Mouse (Mus musculus) forebrain, embryonic 14.5 days (tissue): Measurements from ENCODE around the gene Shisa4. TPM values are rescaled to one million over a fixed set of nuclear protein-coding genes. Genes with fewer than 3 reads are reported as not detected.
A peak's percentile ranks its signal among the peaks of the same experiment; 100 is the strongest.
"Not testable (repeated sequence)": the region's sequence is repeated elsewhere in the genome, so short reads cannot be mapped to it uniquely, and the experiment has no call there.

Experiments
- ATAC-seq: fragments of 200-750 bp; cut with Nextera tagmentation; 2 replicates; pipeline ENCODE4 v1.8.0; 2017; ENCODE audit warnings: mild to moderate bottlenecking, moderate library complexity
- DNase-seq: peaks from one replicate; pipeline ENCODE4 v3.0.0-alpha.2; 2015; ENCODE audit warnings: low spot score
- H3K27ac ChIP-seq: fragments of 300-500 bp; sonication (generic); 2 replicates; pipeline ENCODE4 v1.5.1; 2014; ENCODE audit warnings: low read depth, mild to moderate bottlenecking, control low read depth, low read length, moderate library complexity
- H3K27me3 ChIP-seq: fragments of 300-500 bp; sonication (generic); replicated peaks from 2 replicates; pipeline ENCODE4 v1.6.1; 2014; ENCODE audit warnings: low read length, control low read depth, mixed read lengths; ENCODE audit not compliant: control insufficient read depth, insufficient read depth
- H3K36me3 ChIP-seq: fragments of 300-500 bp; sonication (generic); 2 replicates; pipeline ENCODE4 v1.6.1; 2014; ENCODE audit warnings: low read length, control low read depth; ENCODE audit not compliant: control insufficient read depth, insufficient read depth
- H3K4me1 ChIP-seq: fragments of 300-500 bp; sonication (generic); 2 replicates; pipeline ENCODE4 v1.6.1; 2014; ENCODE audit warnings: antibody characterized with exemption, low read length, control low read depth; ENCODE audit not compliant: control insufficient read depth, insufficient read depth
- H3K4me2 ChIP-seq: fragments of 300-500 bp; sonication (generic); 2 replicates; pipeline ENCODE4 v1.6.1; 2014; ENCODE audit warnings: mild to moderate bottlenecking, control low read depth, low read length
- H3K4me3 ChIP-seq: fragments of 300-500 bp; sonication (generic); 2 replicates; pipeline ENCODE4 v1.5.1; 2014; ENCODE audit warnings: low read depth, low read length, control low read depth
- H3K9ac ChIP-seq: fragments of 300-500 bp; sonication (generic); 2 replicates; pipeline ENCODE4 v1.6.1; 2014; ENCODE audit warnings: mild to moderate bottlenecking, low read length, control low read depth, moderate library complexity
- H3K9me3 ChIP-seq: fragments of 300-500 bp; sonication (generic); replicated peaks from 2 replicates; pipeline ENCODE4 v1.6.1; 2016; ENCODE audit warnings: low read length, control low read depth, mixed read lengths; ENCODE audit not compliant: control insufficient read depth
- WGBS: fragments of 180-500 bp; shearing (Covaris S2); extraction: QIAGEN DNeasy Blood & Tissue Kit; methylation state at CpG from one replicate; pipeline ENCODE4 v1.1.7; 2014; 5-methylcytosine and 5-hydroxymethylcytosine counted together
- polyA plus RNA-seq: library from polyadenylated mRNA; unstranded; fragments of >200 nt; fragmentation: Nextera tagmentation; extraction: Ambion mirVana; gene quantifications from 2 replicates; pipeline ENCODE4 v1.2.1, GENCODE M21; 2014

The Shisa4 gene
- polyA plus RNA-seq, 1 experiment from 2014 or later, result 62.9 TPM

- Histone ChIP-seq H3K9me3 (no peaks in the 10 kb centered on the region), H3K4me2 (no peak overlapping the region), H3K9ac (no peak overlapping the region), H3K4me3 (no peak overlapping the region), H3K27me3 (no peaks in the 10 kb centered on the region), H3K36me3 (peaks cover 81% of the 10 kb centered on the region), H3K4me1 (no peaks in the 10 kb centered on the region), H3K27ac (no peak overlapping the region)
- WGBS, result 88% methylated on average over 9 of the region's 9 CpGs
- DNase-seq, result no peak
- ATAC-seq, result no peak
These were observed 10.1 kb upstream of the Shisa4 start for GRCm38 (mm10) chr1:135385161-135385560.

DNA sequence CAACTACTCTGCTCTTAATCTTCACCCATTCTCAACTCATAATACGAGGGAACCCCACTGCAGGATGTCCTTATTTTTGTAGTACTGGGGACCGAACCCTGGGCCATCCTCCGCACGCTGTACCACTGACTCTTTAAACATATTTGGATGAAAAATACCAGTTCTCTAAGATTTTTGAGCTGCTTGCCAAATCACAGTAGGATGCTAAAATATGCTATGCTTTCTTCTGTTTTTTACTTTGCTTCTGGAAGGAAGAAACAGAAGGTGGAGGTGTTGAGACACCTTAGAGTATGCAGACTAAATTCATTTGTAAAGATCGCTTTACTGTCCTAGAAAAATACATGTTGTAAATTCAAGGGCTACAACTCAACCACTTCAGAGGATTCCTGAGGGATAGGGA, 9.1 kb upstream of the Shisa4 start:
- ATAC-seq, result no peak
- Histone ChIP-seq H3K9ac (no peak overlapping the region), H3K27me3 (no peaks in the 10 kb centered on the region), H3K4me3 (no peak overlapping the region), H3K4me1 (no peaks in the 10 kb centered on the region), H3K9me3 (no peaks in the 10 kb centered on the region), H3K36me3 (peaks cover 71% of the 10 kb centered on the region), H3K4me2 (no peak overlapping the region), H3K27ac (no peak overlapping the region)
- no peak for DNase-seq
- 97% methylated on average over 5 of the region's 5 CpGs for WGBS

- not testable (repeated sequence) for H3K4me2 ChIP-seq, H3K4me1 ChIP-seq, ATAC-seq, H3K27ac ChIP-seq, H3K4me3 ChIP-seq, H3K27me3 ChIP-seq, H3K9me3 ChIP-seq, DNase-seq, H3K9ac ChIP-seq
- H3K36me3 ChIP-seq, result peaks cover 45% of the 10 kb centered on the region
- 60% methylated on average over 6 of the region's 6 CpGs for WGBS
These were observed 6.5 kb upstream of the Shisa4 start for GRCm38 (mm10) chr1:135381560-135381959.

DNA sequence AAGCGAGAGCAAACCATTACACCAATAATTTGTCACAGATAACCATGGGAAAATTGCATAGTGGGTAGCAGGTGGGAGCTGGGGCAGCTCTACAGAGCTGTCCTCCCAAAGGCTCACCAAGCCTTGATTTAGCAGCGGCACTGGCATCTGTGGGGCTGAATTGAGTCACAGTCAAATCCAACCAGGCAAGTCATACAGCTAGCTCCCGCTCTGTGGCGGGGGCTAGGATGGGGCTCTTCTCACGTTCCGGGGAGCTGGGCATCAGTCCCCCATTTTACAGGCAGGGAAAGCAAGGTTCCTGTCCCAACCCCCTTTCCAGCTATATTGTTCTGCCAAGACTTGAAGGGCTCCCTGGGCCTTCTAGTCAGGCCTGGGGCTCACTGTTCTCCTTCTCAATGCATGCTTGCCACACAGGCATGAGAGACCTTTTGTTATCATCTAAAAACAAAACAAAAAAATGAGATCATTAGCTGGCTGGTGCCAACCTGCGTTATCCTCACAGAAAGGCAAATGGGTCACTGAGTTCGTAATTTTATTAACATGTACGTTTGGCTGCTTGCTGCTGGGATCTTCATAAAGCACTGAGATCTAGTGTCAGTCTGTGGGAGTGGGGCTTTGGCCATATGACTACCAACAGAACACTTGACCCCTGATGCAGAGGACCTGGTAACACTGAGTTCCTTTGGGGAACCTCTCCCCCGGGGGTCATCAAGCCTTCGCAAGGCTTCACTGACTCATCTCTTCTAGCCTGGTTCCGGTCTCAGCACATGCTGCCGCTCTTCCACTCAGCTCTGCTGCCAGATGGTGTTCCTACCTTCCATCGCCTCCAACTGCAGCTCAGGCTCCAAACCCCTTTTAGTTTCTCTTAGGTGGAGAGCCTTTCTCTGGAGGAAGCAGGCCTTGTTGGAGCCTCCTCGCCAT, 5.3 kb upstream of the Shisa4 start:
- ATAC-seq (no peak), DNase-seq (peak; percentile 32)
- no peak overlapping the region for H3K4me2 ChIP-seq
- H3K4me1 ChIP-seq, result 0 out of 2 replicates have a peak, but pooled peaks cover under 1% of the 10 kb centered on the region
- H3K4me3 ChIP-seq, result no peak overlapping the region
- H3K27ac ChIP-seq, result no peak overlapping the region
- 68% methylated on average over 15 of the region's 15 CpGs for WGBS
- H3K36me3 ChIP-seq, result peaks cover 33% of the 10 kb centered on the region
- H3K27me3 ChIP-seq, result no peaks in the 10 kb centered on the region
- no peak overlapping the region for H3K9ac ChIP-seq
- H3K9me3 ChIP-seq, result no peaks in the 10 kb centered on the region

DNA sequence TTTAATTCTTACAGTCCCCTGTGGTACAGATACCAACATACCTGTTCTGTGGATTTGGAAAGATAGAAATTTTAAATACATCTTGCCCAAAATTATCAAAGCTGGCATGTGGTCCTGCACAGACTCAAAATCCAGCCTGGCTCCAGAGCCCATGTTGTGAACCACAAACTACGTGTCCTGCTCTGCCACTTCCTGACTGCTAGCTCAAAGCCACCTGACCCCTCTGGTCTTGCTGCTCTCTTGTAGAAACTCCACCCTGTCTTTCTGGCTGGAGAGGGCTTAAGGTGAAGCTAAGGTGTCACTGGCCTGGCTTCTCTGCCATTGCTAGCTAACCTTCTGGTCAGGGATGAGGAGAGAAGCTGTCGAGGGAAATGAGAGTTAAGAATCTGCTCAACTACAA, 4.0 kb upstream of the Shisa4 start:
- ATAC-seq, result no peak
- no peak overlapping the region for H3K9ac ChIP-seq
- DNase-seq, result no peak
- H3K4me1 ChIP-seq, result peaks cover 4% of the 10 kb centered on the region; the same call in 1 of the 2 replicates
- H3K4me3 ChIP-seq, result no peak overlapping the region
- no peaks in the 10 kb centered on the region for H3K27me3 ChIP-seq
- H3K36me3 ChIP-seq, result peaks cover 20% of the 10 kb centered on the region
- 77% methylated on average over 2 of the region's 2 CpGs for WGBS
- H3K27ac ChIP-seq, result no peak overlapping the region
- H3K9me3 ChIP-seq, result no peaks in the 10 kb centered on the region
- no peak overlapping the region for H3K4me2 ChIP-seq

DNA sequence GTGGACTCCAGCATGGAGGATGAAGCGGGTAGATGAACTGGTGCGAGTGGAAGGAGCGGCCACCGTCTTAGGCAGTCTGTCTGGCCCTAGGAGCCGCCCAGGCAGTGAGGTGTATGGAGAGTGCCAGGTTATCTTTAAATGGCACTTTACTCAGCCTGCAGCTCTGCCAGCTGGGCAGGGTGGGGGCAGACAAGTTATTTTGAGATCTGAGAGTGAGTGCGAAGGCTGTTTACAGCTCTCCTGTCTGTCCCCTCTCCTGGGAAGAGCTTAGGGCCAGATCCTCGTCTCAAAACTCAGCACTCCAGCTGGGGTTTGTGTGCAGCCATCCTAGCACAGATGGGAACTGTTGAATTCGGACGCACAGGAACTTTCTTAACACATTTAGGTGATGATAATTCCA, 3.5 kb upstream of the Shisa4 start:
- DNase-seq (no peak), ATAC-seq (no peak)
- Histone ChIP-seq H3K4me2 (no peak overlapping the region), H3K4me3 (no peak overlapping the region), H3K27me3 (no peaks in the 10 kb centered on the region), H3K4me1 (peaks cover 5% of the 10 kb centered on the region; the same call in 1 of the 2 replicates), H3K36me3 (peaks cover 15% of the 10 kb centered on the region), H3K9me3 (no peaks in the 10 kb centered on the region), H3K27ac (no peak overlapping the region), H3K9ac (no peak overlapping the region)
- 69% methylated on average over 9 of the region's 9 CpGs for WGBS

DNA sequence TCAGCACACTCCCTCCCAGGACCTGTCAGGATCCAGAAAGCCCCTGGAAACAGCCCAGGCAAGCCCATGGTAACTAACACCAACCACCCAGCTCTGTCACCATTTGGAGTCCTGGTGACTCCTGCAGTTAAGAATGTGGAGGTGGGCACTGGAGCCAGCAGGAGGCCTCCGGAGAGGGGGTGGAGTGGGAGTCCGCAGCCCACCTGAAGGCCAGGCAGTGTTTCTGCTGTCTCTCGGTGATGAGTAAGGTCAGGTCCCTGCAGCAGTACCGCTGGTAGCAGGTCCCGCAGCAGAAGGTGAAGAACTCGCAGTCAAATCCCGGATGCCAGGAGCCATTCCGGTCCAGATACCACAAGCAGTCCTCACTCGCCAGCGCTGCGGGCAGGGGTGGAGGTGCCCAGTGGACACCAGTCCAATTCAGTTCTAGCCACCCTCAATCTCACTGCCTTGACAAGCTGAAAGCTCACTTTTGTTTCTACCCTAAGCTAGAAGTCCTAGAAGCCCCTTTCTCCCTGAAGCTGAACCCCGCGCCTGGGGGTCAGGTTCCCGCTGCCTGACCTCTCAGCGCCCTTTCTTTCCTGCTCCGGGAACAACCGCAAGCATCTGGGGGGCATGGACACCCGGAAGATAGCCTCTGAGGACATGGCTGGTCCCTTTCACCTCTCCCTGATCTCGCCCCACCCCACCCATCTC, 716 bp downstream of the Shisa4 start:
- peak overlapping the region; percentile 61 for H3K4me2 ChIP-seq
- DNase-seq, result peak; percentile 27
- H3K36me3 ChIP-seq, result no peaks in the 10 kb centered on the region
- peaks cover 12% of the 10 kb centered on the region for H3K4me1 ChIP-seq
- peak overlapping the region; percentile 90 for H3K9ac ChIP-seq
- peak; percentile 16; the same call in 1 of the 2 replicates for ATAC-seq
- H3K27me3 ChIP-seq, result no peaks in the 10 kb centered on the region
- H3K9me3 ChIP-seq, result no peaks in the 10 kb centered on the region
- WGBS, result under 1% methylated on average over 19 of the region's 19 CpGs
- H3K4me3 ChIP-seq, result peak overlapping the region; percentile 75
- H3K27ac ChIP-seq, result peak overlapping the region; percentile 49; the same call in 1 of the 2 replicates

DNA sequence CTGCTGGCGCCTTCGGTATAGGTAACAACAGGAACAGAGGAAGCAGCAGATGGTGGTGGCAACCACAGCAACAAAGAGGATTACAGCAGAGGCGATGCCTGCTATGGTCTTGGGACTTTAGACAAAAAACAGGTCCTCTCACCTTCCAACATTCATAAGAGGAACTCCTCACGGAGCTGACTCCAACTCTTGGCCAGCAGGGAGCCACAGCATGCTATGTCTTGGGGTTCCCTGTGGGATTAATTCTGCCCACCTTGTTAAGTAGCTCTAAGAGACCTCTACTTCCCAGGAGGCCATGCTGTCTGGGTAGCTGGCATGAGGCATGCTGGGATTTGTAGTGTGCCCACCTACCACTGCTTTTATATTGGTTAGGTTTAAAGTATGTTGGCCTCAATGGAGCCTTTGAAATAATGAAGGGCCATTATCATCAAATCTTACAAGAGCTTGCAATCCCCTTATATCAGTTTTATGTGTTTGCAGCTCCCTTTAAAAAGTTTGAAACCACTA, 1.8 kb downstream of the Shisa4 start:
- H3K9ac ChIP-seq, result peak overlapping the region; percentile 47
- H3K4me1 ChIP-seq, result peaks cover 20% of the 10 kb centered on the region
- H3K36me3 ChIP-seq, result no peaks in the 10 kb centered on the region
- peak overlapping the region; percentile 30 for H3K4me3 ChIP-seq
- peak; percentile 68 for DNase-seq
- 46% methylated on average over 4 of the region's 4 CpGs for WGBS
- peak overlapping the region; percentile 61 for H3K4me2 ChIP-seq
- peak overlapping the region; percentile 48; the same call in 1 of the 2 replicates for H3K27ac ChIP-seq
- ATAC-seq, result no peak
- H3K27me3 ChIP-seq, result no peaks in the 10 kb centered on the region
- no peaks in the 10 kb centered on the region for H3K9me3 ChIP-seq
